ENCODE assay signal across 8 mouse cellular contexts in the genomic region with DNA sequence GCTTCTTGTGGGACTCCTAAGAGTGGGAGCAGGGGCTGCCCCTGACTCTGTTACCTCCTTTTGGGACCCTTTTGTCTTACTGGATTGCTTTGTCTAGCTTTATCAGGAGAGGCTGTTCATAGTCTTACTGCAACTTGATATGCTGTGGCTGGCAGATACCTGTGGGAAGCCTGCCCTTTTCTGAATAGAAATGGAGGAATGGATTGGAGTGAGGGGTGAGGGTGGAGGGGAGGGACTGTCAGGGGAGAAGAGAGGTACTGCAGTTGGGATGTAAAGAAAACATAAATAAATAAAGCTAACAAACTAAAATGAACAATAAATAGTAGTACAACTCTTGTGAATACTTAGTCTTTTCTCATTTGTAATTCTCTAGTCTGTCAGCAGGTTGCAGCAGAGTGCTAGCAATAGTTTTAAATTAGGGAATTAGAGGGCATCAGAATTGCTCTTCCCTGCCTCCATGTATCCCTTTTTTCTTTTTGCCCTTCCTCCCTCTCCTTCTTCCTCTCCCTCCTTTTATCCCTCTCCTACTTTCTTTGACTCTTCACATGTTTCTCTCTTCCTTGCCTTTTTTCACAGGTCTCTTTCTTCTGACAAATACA.
DNase-seq lines count a peak whose midpoint lies in the region; ATAC-seq and TF ChIP-seq lines count a peak whose summit lies in the region.

No protein-coding gene starts in this region.

- no peaks in the 10 kb centered on the region for H3K4me1 ChIP-seq in intestine, postnatal 0 days (replicated peaks; ENCODE audit: control insufficient read depth, insufficient read depth, low read length)
- no peaks in the 10 kb centered on the region for H3K4me1 ChIP-seq in intestine, embryonic 15.5 days (replicated peaks)

- ATAC-seq in intestine, postnatal 0 days = no peak
- ATAC-seq in intestine, embryonic 15.5 days = no peak
- ATAC-seq in activated CD4-positive, CD25-positive, alpha-beta regulatory T cell, adult 4 months = no peak

- no peaks in the 10 kb centered on the region for H3K27me3 ChIP-seq in intestine, postnatal 0 days (replicated peaks; ENCODE audit: control insufficient read depth, insufficient read depth, low read length)
- H3K27me3 ChIP-seq in intestine, embryonic 15.5 days (replicated peaks) = no peaks in the 10 kb centered on the region

- H3K9me3 ChIP-seq in intestine, postnatal 0 days (ENCODE audit: control insufficient read depth) = no peaks in the 10 kb centered on the region
- H3K9me3 ChIP-seq in intestine, embryonic 15.5 days = no peaks in the 10 kb centered on the region

- peak; percentile 68 for TF ChIP-seq CTCF in intestine, postnatal 0 days (IDR thresholded peaks at IDR 0.05; ENCODE audit: low read depth)

- peak; percentile 10 for DNase-seq in right cerebral cortex, postnatal 4 days
- no peak for DNase-seq in right cerebral cortex, postnatal 25 days
- DNase-seq in embryo, embryonic 11 days = peak; percentile 39
- DNase-seq in retina, postnatal 7 days (ENCODE audit: low read depth, low spot score) = peak; percentile 25
- no peak for DNase-seq in gastrocnemius, postnatal 10 days

- no peak overlapping the region for H3K27ac ChIP-seq in intestine, postnatal 0 days (ENCODE audit: low read depth, low read length)
- no peak overlapping the region for H3K27ac ChIP-seq in intestine, embryonic 15.5 days

- H3K4me3 ChIP-seq in intestine, postnatal 0 days (ENCODE audit: low read depth, low read length) = no peak overlapping the region
- no peak overlapping the region for H3K4me3 ChIP-seq in intestine, embryonic 15.5 days (replicated peaks)

- no peak overlapping the region for H3K4me2 ChIP-seq in intestine, postnatal 0 days (replicated peaks; ENCODE audit: low read depth)
- no peak overlapping the region for H3K4me2 ChIP-seq in intestine, embryonic 15.5 days (replicated peaks)

- H3K9ac ChIP-seq in intestine, postnatal 0 days (ENCODE audit: low read depth, low read length) = no peak overlapping the region
- no peak overlapping the region for H3K9ac ChIP-seq in intestine, embryonic 15.5 days

- no peaks in the 10 kb centered on the region for H3K36me3 ChIP-seq in intestine, postnatal 0 days (ENCODE audit: control insufficient read depth, insufficient read depth)
- H3K36me3 ChIP-seq in intestine, embryonic 15.5 days = no peaks in the 10 kb centered on the region

Comparison
In these comparisons a context has a peak if more than half of its experiments do, and no peak if none do; other contexts are left out.
1. DNase-seq: peak in right cerebral cortex, postnatal 4 days (single experiment), embryo, embryonic 11 days (single experiment) and retina, postnatal 7 days (single experiment); none in right cerebral cortex, postnatal 25 days (single experiment) and gastrocnemius, postnatal 10 days (single experiment).